Mouse (Mus musculus): ENCODE data around the gene Gm3594. TPM values are rescaled to one million over a fixed set of nuclear protein-coding genes. Genes with fewer than 3 reads are reported as not detected.
"Not testable (repeated sequence)": the region's sequence is repeated elsewhere in the genome, so short reads cannot be mapped to it uniquely, and the experiment has no call there.

The Gm3594 gene
- total RNA-seq (2022) = under 1 TPM in 1 of 4 experiments, not detected in 3; 0.46 TPM

GRCm38 (mm10) chr14:6444511-6444910 is at the start of gene Gm3594:
Gm3594 (minus strand) TSS chr14:6444611.
- DNase-seq (ENCODE audit: low spot score in 2 of 2) = not testable (repeated sequence)

DNA sequence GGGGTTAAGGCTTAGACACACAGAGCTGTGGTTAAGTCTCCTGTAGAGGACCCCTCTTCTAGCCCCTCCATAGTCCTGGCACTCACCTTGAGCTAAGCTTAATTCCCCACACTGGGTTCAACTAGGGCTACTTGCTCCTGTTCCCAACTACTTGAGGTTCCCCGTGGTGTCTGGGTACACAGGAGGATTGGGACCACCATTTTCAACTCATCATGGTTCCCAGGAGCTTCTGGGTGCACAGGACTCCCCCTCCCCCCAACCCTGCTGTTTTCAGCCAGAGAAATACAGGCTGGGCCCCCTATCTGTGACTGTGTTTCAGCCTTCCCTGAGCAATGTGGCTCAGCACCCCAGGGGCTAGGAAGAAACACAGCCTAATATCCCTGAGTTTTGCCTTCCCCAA is 41.9 kb upstream of the Gm3594 start:
- DNase-seq (ENCODE audit: low spot score in 2 of 2) = not testable (repeated sequence)

- DNase-seq (ENCODE audit: low spot score in 2 of 2) = not testable (repeated sequence)
These were observed 41.1 kb upstream of the Gm3594 start for GRCm38 (mm10) chr14:6485541-6485940.

- not testable (repeated sequence) for DNase-seq (ENCODE audit: low spot score in 2 of 2)
These were observed 37.7 kb upstream of the Gm3594 start for GRCm38 (mm10) chr14:6482126-6482525.

DNA sequence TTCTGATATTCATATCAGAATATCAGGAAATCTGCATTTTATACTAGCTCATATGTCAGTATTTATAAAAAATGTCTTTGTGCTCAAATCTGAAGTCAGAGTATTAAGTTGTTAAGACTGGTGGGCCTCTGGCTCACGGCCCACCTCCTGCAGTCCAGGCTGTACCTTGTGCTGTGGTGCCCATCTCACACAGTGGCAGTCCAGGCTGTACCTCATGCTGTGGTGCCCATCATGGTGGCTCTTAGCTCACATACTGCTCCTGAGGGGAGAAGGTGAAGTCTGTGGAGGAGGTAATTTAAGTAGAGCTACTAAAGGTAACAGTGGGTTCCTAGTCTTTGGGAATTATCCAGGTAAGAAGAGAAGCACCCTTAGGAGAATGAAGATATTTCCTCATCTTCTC is 27.4 kb upstream of the Gm3594 start:
- DNase-seq (ENCODE audit: low spot score in 2 of 2) = not testable (repeated sequence)

GRCm38 (mm10) chr14:6440774-6441173 is 3.6 kb downstream of the Gm3594 start:
- DNase-seq (ENCODE audit: low spot score in 2 of 2) = not testable (repeated sequence)

- not testable (repeated sequence) for DNase-seq (ENCODE audit: low spot score in 2 of 2)
These were observed 4.2 kb downstream of the Gm3594 start for GRCm38 (mm10) chr14:6440206-6440605.

DNA sequence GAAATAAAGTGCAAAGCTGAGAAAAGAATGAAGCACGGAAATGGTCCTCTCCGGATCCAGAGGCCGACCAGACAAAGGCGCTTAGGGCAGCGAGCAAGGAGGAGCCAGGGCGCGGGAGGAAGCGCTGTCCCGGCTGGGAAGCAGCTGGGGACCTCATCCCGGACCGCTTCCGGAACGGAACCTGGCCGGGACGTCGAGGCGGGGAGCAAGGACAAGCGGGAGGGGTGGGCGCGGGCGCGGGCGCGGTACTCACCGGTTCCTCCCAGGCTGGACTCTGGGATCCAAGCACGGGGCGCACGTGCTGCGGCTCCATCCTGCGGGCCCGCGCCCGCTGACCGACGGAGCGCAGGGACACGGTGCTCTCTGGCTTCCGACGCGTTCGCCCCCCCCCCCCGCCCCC is 17.6 kb downstream of the Gm3594 start:
- peak; percentile 4 to 11 for DNase-seq (ENCODE audit: low spot score in 2 of 2)

DNA sequence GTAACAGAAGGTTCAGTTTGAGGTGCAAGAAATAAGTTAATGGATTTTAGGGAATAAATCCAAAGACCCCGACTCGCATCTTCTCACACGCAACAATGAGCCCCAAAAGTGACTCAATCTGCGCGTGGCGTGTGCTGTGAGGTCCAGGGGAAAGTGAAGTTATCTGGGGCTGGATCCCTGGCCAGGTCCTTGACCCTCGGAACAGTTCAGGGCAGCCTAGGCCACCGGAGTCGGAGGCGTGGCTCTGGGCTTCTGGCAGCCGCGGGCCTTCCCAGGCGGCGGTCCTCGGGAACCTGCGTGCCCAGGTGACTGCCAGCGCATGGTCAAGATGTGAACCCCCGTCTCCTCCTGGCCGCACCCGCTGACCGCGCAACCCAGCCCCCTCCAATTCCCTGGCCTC is 18.1 kb downstream of the Gm3594 start:
- DNase-seq (ENCODE audit: low spot score in 2 of 2) = not testable (repeated sequence)

DNA sequence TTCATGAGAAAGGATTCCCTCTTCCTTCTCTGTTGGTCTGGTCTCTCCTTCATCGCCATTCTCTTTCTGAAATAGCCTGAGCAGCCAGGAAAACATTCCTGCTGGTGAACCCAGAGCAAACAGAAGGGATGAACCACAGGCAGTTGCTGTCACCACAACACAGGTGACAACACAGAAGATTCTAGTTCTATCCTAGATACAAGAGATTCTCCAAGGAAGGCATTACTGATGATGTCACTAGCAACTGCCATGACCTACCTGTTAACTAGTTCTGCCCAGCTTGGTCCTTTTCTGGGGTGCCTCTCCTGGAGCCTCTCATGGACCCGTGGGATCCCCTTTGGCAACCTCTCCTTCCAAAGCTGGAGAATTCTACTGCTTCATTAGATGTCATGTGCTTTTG is 32.0 kb downstream of the Gm3594 start, which contains the start of gene Gm3591:
Gene Gm3591, minus strand, starts transcription at position 101 of the 400 bp plus-strand sequence.
- not testable (repeated sequence) for DNase-seq (ENCODE audit: low spot score in 2 of 2)

DNA sequence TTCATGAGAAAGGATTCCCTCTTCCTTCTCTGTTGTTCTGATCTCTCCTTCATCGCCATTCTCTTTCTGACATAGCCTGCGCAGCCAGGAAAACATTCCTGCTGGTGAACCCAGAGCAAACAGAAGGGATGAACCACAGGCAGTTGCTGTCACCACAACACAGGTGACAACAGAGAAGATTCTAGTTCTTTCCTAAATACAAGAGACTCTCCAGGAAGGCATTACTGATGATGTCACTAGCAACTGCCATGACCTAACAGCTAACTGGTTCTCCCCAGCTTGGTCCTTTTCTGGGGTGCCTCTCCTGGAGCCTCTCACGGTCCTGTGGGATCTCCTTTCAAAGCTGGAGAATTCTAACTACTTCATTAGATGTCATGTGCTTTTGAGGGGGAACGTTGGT is 54.2 kb downstream of the Gm3594 start, which contains the start of gene Gm16440:
Gene Gm16440, minus strand, starts transcription at position 101 of the 400 bp plus-strand sequence.
- not testable (repeated sequence) for DNase-seq (ENCODE audit: low spot score in 2 of 2)

Other genes with a start within 250 kb of the Gm3594 start
- 1 to 10 TPM in 1 of 4 experiments, under 1 TPM in 3; 0.74 to 1.5 (median 0.90) TPM for gene Gm21560, start 225.3 kb downstream of the Gm3594 start, total RNA-seq (2022)
- 1 to 10 TPM in 3 of 4 experiments, under 1 TPM in 1; 0.96 to 2.5 (median 1.9) TPM for gene Gm3411, start 157.4 kb downstream of the Gm3594 start, total RNA-seq (2022)
- not detected for gene Gm21103, start 139.8 kb downstream of the Gm3594 start, total RNA-seq (2022)
- gene Gm3618, start 100.9 kb downstream of the Gm3594 start, total RNA-seq (2022) = not detected
- not detected for gene Gm16440, start 54.3 kb downstream of the Gm3594 start, total RNA-seq (2022)
- gene Gm3591, start 32.1 kb downstream of the Gm3594 start, total RNA-seq (2022) = 1 to 10 TPM in 1 of 4 experiments, under 1 TPM in 1, not detected in 2; 0.74 to 1.5 TPM
- gene Gm8356, start 92.7 kb upstream of the Gm3594 start, total RNA-seq (2022) = not detected
- gene Gm3629, start 146.0 kb upstream of the Gm3594 start, total RNA-seq (2022) = 1 to 10 TPM in 2 of 4 experiments, under 1 TPM in 2; 0.30 to 1.7 (median 0.97) TPM
- gene Gm3460, start 177.8 kb upstream of the Gm3594 start, total RNA-seq (2022) = not detected
- under 1 TPM in 1 of 4 experiments, not detected in 3; 0.33 TPM for gene Gm10251, start 239.6 kb upstream of the Gm3594 start, total RNA-seq (2022)

All from left cerebral cortex, adult 8-10 months (tissue).